Mouse (Mus musculus) layer of hippocampus, postnatal 14 days (tissue): Measurements from ENCODE around the gene Dars2. TPM values are rescaled to one million over a fixed set of nuclear protein-coding genes. Genes with fewer than 3 reads are reported as not detected.

Source experiments
- DNase-seq, 2 experiments: peaks; one replicate each; pipeline ENCODE4 v3.0.0; 2021 to 2022; ENCODE audit warnings: low spot score in 2 of 2, mixed read lengths in 1 of 2
- long read RNA-seq, 2 experiments: library from polyadenylated mRNA; stranded (forward); transcript quantifications; one replicate each; pipeline ENCODE4 v2.0.0; 2021
- total RNA-seq, 2 experiments: library from RNA; stranded (reverse); gene quantifications; 2 replicates each; pipeline ENCODE4 v1.2.3; 2021

Dars2 gene
- total RNA-seq = 10 to 100 TPM; 27.0 TPM
- long read RNA-seq, experiment 1, transcript Dars2-201 (17 exons, 3,619 nt) = major isoform, 36 of 47 reads
- long read RNA-seq, experiment 1, partial matches to known transcripts = 1 of 47 reads
- long read RNA-seq, experiment 1, other reads (novel, unspliced or antisense) = 10 of 47 reads
- long read RNA-seq, experiment 2, transcript Dars2-201 (17 exons, 3,619 nt) = major isoform, 47 of 60 reads
- long read RNA-seq, experiment 2, partial matches to known transcripts = 4 of 60 reads
- long read RNA-seq, experiment 2, other reads (novel, unspliced or antisense) = 9 of 60 reads

DNA sequence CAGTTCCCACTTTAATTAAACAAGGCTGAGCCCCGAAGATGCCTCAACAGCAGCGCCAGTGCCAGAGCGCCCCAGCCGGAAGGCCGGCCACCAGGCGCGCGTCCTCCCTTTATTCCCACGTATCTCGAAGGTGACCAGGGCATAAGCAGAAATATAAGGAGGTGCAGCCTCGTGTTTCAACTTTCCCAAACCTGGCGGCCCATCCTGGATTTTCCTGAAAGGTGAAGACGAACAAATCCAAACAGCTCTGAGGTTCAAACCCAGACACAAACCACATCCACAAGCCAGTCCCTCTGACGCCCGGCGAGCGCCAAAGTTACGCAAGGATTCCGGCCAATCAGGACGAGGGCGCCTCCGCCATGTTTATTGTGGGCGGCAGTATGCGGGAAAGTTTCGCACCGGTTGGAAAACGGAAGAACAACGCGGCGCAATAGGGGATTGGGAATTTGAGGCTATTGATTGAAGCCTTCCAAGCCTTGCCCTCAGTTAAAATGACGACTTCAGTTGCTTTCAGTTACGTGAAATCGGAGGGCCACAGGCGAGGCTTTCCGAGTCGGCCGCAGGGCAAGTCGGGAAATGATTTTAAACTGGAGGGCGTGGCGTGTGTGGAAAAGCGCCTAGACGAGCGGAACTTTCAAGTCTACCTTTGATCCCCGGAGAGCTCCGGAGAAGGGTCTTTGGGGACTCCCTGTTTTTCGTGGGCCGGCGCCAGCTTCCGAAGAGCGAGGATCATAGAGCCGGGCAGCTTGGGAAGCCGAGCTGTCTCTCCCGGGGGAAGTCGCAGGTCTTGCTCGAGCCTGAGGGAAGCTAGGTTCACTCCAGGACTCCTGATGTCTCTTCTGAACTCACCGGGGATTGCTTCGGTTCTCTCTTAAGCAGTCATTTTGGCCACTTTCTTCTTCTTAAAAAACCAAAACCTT, at the start of gene Dars2, which contains the start of gene Cenpl:
Gene Dars2 (minus strand): TSS at position 307 of the 920 bp plus-strand sequence.
Gene Cenpl (plus strand): TSS at position 362 of the 920 bp plus-strand sequence.
- peak; percentile 97 to 99 for DNase-seq

DNA sequence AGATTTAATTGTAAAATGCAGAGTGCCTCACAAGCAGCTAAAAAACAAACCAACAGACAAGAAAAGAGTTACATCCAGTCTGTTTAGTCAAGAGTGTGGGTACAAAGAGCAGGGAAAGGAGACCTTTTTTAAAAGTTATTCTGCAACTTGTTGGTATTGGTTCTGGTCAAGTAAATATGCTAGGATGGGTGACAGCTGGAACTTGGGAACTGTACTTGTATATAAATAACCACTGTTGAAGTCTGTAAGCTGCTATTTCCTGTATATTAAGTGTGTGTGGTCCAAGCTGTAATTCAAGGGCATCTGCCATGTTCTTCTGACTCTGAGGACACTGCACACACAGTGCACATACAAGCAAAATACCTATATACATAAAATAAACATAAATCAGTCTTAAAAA, 44.1 kb upstream of the Dars2 start:
- DNase-seq = no peak

DNA sequence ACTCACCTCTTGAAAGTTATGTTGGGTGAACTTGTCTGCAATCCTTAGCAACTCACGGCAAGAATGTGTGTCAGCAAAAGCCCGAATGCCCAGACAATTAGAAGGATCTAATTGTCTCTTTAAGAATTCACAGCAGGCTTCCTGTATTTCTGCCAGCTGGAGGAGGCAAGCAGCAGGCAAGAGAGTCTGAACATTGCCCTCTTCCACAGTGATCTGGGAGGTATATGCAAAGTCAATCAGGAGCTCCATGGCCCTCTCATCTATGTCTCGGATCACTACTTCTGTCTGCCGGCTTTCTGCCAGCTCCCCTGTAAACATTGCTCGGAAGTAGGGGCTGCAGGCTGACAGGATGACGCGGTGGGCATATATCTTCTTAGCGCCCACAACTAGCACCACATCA, 38.8 kb upstream of the Dars2 start:
- DNase-seq = no peak

DNA sequence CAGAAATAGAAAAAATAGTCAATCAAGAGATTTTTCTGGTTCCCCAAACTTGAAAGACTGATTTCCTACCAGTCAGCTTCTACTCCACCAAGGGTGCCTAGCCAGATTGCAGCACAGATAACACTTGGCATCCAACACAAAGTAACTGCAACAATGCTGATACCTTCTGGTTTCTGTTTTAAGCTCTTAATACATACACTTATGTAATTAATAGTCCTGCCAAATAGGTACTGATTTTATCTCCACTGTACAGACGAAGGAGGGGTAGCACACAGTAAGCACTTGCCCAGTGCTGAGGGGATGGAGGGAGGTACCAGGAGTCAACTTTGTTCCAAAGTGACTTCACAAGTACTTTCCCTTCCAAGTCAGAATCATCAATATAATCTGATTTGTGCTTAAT, 33.4 kb upstream of the Dars2 start:
- no peak for DNase-seq

DNA sequence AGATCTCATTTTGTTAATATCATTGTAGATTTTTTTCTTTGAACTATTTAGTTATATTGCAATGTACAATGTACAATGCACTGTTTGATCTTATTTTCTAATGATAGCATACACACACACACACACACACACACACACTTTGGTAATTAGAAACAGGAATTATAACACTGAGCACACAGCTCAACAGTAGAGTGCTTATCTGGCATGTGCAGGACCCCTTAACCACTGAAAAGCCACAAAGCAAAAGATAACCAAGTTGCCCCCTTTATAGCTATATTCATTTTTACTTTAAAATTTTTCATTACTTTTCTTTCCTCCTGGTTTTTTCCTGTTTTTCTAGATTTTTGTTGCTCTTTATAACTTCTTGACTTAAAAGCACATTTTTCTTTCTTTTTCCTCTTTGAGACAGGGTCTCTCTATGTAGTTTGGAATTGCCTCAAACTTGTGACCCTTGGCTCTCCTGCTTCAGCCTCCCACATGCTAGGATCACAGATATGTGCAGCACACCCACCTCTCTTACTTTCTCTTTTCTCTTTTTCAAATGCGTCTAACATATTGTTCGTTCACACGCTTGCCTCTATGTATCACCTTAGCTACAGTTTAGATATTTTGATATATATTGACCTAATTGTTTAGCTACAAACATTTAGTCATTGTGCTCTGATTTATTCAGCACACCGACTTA, 29.4 kb upstream of the Dars2 start:
- DNase-seq = no peak

DNA sequence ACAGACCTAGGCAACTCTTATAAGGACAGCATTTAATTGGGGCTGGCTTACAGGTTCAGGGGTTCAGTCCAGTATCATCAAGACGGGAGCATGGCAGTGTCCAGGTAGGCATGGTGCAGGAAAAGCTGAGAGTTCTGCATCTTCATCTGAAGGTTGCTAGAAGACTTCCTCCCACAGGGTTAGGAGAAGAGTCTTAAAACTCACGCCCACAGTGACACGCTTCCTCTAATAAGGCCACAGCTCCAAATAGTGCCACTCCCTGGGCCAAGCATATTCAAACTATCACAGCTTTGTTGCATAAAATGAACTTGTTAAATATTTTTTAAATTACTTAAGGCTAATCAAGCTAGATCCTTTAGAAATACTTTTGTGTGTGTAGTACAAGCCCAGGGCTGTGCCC, 6.8 kb upstream of the Dars2 start:
- no peak for DNase-seq

DNA sequence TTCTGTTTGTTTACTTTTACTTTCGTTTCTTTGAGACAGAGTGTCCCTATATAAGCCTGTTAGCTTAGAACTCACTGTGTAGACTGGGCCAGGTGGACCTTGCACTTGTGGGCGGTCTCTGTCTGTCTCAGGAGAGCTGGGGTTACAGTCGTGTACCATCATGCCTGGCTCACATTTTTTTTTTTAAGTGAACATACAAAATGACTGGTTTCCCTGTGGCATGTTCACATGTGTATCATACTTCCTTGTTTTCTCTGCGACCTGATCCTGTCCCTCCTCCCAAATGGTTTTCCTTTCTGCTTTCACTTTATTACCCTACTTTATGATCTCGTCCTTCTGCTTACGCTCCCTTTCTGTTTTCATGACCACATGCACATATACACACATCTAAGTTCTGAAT, 5.8 kb upstream of the Dars2 start:
- no peak for DNase-seq

DNA sequence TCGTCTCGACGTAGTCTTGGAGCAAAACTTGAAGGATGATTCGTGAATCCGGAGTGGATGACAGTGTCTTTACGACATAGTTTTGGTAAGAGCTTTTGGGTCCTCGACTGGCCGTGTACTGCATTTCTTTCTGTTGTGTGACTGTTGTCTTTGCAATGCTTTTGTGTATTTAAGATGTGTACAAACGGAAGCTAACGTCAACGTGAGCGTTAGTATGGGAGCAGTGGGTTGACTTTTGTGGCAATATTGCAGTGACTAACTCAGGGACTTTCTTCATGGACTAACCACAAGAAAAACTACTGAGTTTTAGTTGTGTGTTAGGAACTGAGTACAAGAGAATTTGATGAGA, 788 bp upstream of the Dars2 start:
- DNase-seq = no peak

DNA sequence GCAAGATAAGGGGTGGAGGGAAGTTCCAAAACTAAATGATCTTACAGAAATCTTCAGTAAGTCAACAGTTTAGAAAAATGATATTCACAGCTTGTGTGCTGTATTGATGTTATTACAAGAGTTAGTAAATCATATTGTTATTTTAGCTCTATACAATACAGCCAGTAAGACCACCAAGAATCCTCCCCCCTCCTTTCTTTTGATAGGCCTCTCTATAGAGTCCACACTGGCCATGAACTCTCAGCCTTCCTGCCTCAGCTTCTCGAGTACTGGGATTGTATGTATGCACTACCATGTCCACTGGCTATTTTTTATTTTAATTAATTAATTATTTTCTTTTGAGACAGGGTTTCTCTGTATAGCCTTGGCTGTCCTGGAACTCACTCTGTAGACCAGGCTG, 7.1 kb downstream of the Dars2 start:
- DNase-seq = no peak

DNA sequence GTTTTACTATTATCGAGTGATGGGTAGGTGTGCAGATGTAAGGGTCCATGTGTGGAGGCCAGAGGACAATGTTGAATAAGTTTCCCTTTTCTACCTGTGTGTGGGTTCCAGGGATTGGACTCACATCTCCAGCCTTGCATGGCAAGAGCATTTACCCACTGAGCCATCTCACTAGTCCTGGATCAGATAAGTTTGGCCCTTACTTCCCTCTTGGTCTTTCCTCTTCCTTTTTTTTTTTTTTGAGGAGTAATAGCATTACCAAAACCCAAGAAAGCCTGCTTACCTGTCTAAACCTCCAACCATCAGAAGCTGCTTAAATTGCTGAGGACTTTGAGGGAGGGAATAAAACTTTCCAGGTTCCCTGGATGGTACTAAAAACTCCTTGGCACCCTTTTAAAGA, 13.3 kb downstream of the Dars2 start:
- no peak for DNase-seq

DNA sequence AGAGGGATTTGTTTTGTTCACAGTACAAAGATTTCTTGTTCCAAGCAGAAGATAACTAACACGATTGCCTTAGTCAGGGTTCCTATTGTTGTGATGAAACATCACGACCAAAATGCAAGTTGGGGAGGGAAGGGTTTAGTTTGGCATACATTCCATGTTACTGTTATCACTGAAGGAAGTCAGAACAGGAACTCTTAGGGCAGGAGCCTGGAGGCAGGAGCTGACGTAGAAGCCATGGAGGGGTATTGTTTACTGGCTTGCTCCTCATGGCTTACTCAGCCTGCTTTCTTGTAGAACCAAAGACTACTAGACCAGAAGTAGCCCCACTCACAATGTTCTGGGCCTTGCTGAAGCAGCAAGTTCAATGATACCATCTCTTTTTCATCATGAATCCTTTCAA, 23.5 kb downstream of the Dars2 start:
- DNase-seq = no peak

DNA sequence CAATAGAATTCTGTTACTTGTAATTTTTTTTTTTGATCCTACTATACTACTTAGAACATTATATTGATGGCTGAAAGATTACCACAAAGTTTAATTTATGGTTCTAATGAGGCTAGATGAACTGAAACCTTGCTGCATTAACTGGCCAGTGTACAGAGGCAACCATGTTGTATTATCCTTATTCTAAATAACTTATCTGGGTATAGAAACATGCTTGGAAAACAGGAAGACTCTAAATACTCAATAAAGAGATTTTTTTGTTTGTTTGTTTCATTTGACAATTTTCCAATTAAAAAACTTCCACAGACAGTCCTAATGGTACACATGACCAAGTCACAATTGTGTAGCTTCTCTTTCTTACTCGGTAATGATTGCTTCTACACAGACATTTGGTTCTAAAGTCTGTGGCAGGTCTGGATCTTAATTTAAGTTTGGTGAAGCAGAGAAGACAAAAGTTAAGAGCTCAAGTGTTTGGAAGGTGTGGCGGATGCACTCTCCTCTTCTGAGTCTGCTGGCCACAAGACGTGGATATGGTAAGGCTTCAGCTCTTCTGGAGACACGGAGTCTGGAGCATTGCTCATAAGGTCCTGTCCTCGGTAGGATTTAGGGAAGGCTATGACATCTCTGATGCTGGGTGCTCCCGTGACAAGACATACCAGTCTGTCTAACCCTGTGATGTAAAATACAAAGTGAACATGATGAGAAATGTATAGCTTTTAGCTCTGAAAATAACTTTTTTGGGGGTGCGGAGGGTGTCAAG, 29.0 kb downstream of the Dars2 start:
- no peak for DNase-seq

DNA sequence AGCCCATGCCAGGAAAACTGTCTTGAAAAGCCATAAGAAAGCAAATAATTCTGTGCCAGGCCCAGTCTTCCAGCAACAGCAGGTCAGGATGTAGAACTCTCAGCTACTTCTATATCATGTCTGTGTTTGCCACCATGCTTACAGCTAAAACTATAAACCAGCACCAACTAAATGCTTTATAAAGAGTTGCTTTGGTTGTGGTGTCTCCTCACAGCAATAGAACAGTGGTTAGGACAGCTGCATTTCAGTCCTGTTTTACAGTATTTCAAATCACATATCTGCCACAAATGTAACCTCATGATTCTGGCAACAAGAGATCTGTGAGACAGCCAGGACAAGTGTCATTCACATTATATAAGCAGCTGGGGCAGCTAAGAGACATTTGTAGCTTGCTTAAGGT, 29.6 kb downstream of the Dars2 start:
- no peak for DNase-seq

DNA sequence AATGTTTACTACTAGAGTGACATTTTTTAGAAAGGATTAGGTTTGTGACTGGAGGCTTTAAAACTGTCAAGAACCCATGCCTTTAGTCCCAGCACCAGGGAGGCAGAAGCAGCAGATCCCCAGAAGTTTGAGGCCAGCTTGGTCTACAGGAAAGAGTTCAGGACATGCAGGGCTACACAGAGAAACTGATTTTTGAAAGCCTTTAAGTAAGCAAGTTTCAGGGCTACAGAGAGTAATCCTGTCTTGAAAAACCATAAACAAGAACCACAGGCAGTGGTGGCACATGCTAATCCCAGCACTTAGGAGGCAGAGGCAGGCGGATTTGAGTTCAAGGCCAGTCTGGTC, 30.1 kb downstream of the Dars2 start:
- no peak for DNase-seq

DNA sequence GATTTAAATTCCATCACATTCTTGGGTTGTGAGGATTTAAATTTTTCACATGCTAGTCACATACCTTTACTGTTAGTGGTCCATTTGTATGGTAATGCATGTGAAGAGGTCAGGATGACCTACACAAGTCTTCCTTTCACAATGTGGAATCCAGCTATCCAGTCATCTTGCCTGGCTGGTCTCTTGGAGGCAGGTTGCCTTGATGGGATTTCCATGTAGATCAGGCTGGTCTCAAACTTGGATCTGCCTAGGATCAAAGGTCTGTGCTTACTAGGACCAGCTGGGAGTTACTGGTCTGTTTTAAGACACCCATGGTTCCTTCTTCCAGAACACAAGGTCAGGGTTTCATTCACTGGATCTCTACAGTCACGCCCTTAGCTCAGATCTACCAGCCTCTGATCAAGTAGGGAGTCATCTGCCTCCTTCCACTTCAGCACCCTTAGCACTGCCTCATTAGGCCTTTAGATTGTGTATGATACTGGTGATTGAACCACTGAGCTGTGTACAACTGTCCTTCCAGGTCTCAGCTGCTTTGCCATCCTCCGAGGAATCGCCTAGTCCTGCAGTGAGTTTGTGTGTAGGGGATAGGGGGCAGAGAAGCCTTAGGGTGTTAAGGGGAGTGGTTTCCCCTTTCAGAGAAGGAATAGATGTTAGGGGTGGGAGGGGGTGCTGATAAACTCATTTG, 30.6 kb downstream of the Dars2 start:
- DNase-seq = peak; percentile 18 to 25

DNA sequence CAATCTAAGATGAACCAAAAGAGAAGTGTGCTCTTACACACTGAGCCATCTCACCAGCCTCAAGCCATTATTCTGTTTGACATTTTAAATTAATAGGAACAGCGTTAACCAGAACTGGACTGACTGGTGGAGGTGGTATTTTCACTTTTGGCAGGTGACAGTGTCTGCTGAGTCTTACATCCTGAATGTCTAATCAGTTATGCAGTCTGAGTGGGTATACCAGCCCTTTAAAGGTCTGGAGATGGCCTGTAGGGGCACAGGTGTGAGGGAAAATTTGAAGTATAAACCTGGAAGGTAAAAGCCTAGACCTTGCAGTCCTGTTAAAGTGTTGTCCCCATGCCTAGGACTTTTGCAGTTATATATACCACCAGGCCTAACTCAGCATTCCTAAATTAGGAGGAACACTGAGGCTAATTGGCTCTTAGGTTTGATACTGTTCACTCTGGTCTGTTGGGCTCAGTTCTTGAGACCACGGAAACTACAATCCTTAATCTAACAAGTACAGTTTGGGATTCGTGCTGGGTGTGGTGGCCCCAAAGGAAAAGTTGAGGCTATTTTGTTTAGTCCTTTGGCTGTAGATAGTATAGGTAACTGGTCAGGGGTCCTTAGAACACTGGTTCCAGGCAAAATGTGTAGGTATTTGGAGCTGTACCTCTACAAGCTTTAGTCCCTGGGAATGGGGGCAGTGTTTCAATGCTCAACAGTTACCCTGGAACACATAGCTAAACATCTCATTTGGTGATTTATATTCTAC, 31.3 kb downstream of the Dars2 start:
- no peak for DNase-seq

DNA sequence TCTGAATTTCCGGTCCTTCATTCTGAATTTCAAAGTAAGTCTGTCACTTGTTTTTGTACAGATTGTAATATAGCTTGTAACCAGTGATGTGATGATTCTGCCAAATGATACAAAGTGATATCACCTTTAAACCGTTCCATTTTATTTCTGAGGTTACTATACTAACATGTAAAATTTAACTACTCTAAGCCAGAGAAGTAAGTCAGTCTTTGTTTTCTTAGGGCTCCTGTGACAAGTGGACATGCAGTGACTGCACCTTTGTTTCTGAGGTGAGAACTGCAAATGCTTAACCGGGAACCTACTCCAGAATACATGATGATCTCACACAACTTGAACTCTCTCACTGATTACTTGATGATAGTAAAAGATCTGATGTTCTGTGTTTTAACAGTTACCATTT, 32.5 kb downstream of the Dars2 start:
- no peak for DNase-seq

DNA sequence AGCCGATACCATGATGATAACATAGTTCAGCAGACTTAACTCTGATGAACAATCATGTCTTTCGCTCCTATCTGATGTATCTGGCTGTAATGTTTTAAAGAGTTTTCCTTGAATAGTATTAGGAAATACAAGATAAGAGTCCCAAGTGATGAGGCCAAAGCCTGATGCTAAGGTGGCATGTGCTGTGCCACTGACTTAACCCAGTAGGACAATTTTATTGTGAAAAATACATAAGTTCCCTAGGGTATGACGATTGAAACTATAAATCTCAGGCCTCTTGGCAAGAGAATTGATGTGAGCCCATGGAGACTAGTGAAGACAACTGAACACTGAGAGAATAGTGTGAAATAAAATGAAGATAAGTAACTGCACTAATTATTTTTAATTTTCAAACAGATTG, 32.9 kb downstream of the Dars2 start:
- DNase-seq = no peak

DNA sequence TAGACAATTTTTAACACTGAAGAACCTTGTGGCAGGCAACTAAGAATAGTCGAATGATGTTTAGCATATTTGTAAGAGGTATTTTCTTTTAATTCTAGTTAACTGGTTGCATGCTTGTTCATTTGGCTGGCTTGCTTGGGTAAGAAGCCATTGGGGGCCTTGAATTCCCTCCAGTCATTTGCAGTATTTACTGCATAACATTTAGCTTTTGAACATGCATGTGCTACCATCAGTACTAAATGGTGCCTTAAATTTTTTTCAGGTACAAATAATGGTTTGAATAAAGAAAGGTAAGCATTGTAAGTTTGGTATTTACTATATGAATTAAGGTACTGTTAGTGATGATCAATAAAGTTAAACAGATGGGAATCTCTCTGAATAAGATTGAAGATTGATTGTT, 33.4 kb downstream of the Dars2 start:
- no peak for DNase-seq

DNA sequence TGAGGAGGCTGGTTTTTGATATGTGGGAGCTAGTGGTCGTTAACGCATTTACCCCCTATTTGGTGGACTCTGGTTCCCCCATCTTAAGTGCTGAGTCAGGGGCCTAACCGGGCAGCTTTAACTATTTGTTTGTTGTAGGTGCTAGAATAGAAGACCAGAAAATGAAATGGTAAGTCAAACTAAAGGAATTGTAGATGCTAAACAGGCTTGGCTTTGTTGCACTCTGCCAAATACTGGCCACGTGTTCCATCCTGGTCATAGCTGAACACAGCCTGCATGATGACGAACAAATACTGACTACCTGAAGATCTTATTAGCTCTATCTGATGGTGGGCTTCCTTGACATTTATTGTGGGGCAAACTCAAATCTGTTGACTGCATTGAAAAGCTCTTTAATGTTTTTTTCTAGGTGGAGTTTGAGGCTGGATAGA, 34.0 kb downstream of the Dars2 start:
- DNase-seq = no peak
